Mouse (Mus musculus) embryonic facial prominence, embryonic 14.5 days (tissue): ENCODE measurements around the gene Itga11. TPM values are rescaled to one million over a fixed set of nuclear protein-coding genes. Genes with fewer than 3 reads are reported as not detected.
"Not testable (repeated sequence)": the region's sequence is repeated elsewhere in the genome, so short reads cannot be mapped to it uniquely, and the experiment has no call there.

ENCODE experiments used
- ATAC-seq: fragments of 200-750 bp; cut with Nextera tagmentation; 2 replicates; pipeline ENCODE4 v1.8.0; 2017; ENCODE audit warnings: low read depth, moderate number of reproducible peaks, moderate TSS enrichment
- DNase-seq: peaks from one replicate; pipeline ENCODE4 v3.0.0-alpha.2; 2015; ENCODE audit warnings: low spot score
- H3K27ac ChIP-seq: fragments of 300-500 bp; sonication (generic); replicated peaks from 2 replicates; pipeline ENCODE4 v1.5.1; 2014; ENCODE audit warnings: low read depth, mild to moderate bottlenecking, low read length, moderate library complexity
- H3K27me3 ChIP-seq: fragments of 300-500 bp; sonication (generic); replicated peaks from 2 replicates; pipeline ENCODE4 v1.6.1; 2014; ENCODE audit warnings: low read length; ENCODE audit not compliant: control insufficient read depth, insufficient read depth
- H3K36me3 ChIP-seq: fragments of 300-500 bp; sonication (generic); 2 replicates; pipeline ENCODE4 v1.6.1; 2014; ENCODE audit warnings: low read length, mixed read lengths; ENCODE audit not compliant: control insufficient read depth, insufficient read depth
- H3K4me1 ChIP-seq: fragments of 300-500 bp; sonication (generic); 2 replicates; pipeline ENCODE4 v1.6.1; 2014; ENCODE audit warnings: antibody characterized with exemption, low read length; ENCODE audit not compliant: control insufficient read depth, insufficient read depth
- H3K4me2 ChIP-seq: fragments of 300-500 bp; sonication (generic); 2 replicates; pipeline ENCODE4 v1.6.1; 2014; ENCODE audit warnings: low read depth, mild to moderate bottlenecking, low read length, moderate library complexity, mixed read lengths
- H3K4me3 ChIP-seq: fragments of 300-500 bp; sonication (generic); 2 replicates; pipeline ENCODE4 v1.5.1; 2014; ENCODE audit warnings: low read depth, mild to moderate bottlenecking, low read length
- H3K9ac ChIP-seq: fragments of 300-500 bp; sonication (generic); 2 replicates; pipeline ENCODE4 v1.6.1; 2014; ENCODE audit warnings: low read depth, mild to moderate bottlenecking, low read length, moderate library complexity, mixed read lengths
- H3K9me3 ChIP-seq: fragments of 300-500 bp; sonication (generic); 2 replicates; pipeline ENCODE4 v1.6.1; 2016; ENCODE audit warnings: low read length; ENCODE audit not compliant: control insufficient read depth
- WGBS: fragments of 180-500 bp; shearing (Covaris S2); extraction: QIAGEN DNeasy Blood & Tissue Kit; methylation state at CpG from one replicate; pipeline ENCODE4 v1.1.7; 2014; 5-methylcytosine and 5-hydroxymethylcytosine counted together
- polyA plus RNA-seq: library from polyadenylated mRNA; unstranded; fragments of >200 nt; fragmentation: Nextera tagmentation; extraction: Ambion mirVana; gene quantifications from 2 replicates; pipeline ENCODE4 v1.2.1, GENCODE M21; 2014

The Itga11 gene
- polyA plus RNA-seq, 1 experiment from 2014 or later = 8.1 TPM

- Histone ChIP-seq H3K4me2 (no peak overlapping the region), H3K27ac (no peak overlapping the region), H3K9me3 (no peaks in the 10 kb centered on the region), H3K4me1 (0 out of 2 replicates have a peak, but pooled peaks cover 6% of the 10 kb centered on the region), H3K36me3 (no peaks in the 10 kb centered on the region), H3K9ac (no peak overlapping the region), H3K4me3 (no peak overlapping the region), H3K27me3 (no peaks in the 10 kb centered on the region)
- DNase-seq (peak; percentile 68), ATAC-seq (no peak)
- WGBS = 70% methylated on average over 3 of the region's 3 CpGs
These were observed 104.3 kb downstream of the Itga11 start for GRCm38 (mm10) chr9:62781965-62782364.

- Histone ChIP-seq H3K4me2 (no peak overlapping the region), H3K27ac (no peak overlapping the region), H3K4me1 (0 out of 2 replicates have a peak, but pooled peaks cover 6% of the 10 kb centered on the region), H3K9ac (no peak overlapping the region), H3K9me3 (no peaks in the 10 kb centered on the region), H3K4me3 (no peak overlapping the region), H3K36me3 (no peaks in the 10 kb centered on the region), H3K27me3 (no peaks in the 10 kb centered on the region)
- 0 out of 2 replicates have a peak, but pooled peaks have one; percentile 13 for ATAC-seq
- 40% methylated on average over 14 of the region's 16 CpGs for WGBS
- peak; percentile 59 for DNase-seq
These were observed 105.6 kb downstream of the Itga11 start for GRCm38 (mm10) chr9:62782976-62783781.

GRCm38 (mm10) chr9:62784233-62784632, 106.6 kb downstream of the Itga11 start:
- Histone ChIP-seq H3K4me1 (no peaks in the 10 kb centered on the region), H3K9me3 (no peaks in the 10 kb centered on the region), H3K27ac (no peak overlapping the region), H3K4me2 (no peak overlapping the region), H3K36me3 (no peaks in the 10 kb centered on the region), H3K27me3 (no peaks in the 10 kb centered on the region), H3K9ac (no peak overlapping the region), H3K4me3 (no peak overlapping the region)
- WGBS = 91% methylated on average over 2 of the region's 2 CpGs
- no peak for DNase-seq
- no peak for ATAC-seq

GRCm38 (mm10) chr9:62786721-62787120, 109.1 kb downstream of the Itga11 start:
- Histone ChIP-seq H3K36me3 (no peaks in the 10 kb centered on the region), H3K4me1 (no peaks in the 10 kb centered on the region), H3K9me3 (no peaks in the 10 kb centered on the region), H3K27ac (no peak overlapping the region), H3K4me3 (no peak overlapping the region), H3K9ac (no peak overlapping the region), H3K27me3 (no peaks in the 10 kb centered on the region), H3K4me2 (no peak overlapping the region)
- 73% methylated on average over 5 of the region's 5 CpGs for WGBS
- DNase-seq (no peak), ATAC-seq (no peak)

- Histone ChIP-seq H3K36me3 (peaks cover 6% of the 10 kb centered on the region; the same call in 1 of the 2 replicates), H3K4me1 (no peaks in the 10 kb centered on the region), H3K9me3 (no peaks in the 10 kb centered on the region), H3K27me3 (no peaks in the 10 kb centered on the region), H3K9ac (no peak overlapping the region), H3K4me3 (no peak overlapping the region), H3K4me2 (no peak overlapping the region), H3K27ac (no peak overlapping the region)
- DNase-seq = no peak
- ATAC-seq = no peak
- 90% methylated on average over 12 of the region's 12 CpGs for WGBS
These were observed 112.2 kb downstream of the Itga11 start for GRCm38 (mm10) chr9:62789856-62790255.

- not testable (repeated sequence) for H3K9ac ChIP-seq, DNase-seq, H3K27ac ChIP-seq, H3K4me2 ChIP-seq, H3K9me3 ChIP-seq, ATAC-seq, H3K27me3 ChIP-seq, H3K4me1 ChIP-seq, H3K4me3 ChIP-seq
- peaks cover 38% of the 10 kb centered on the region for H3K36me3 ChIP-seq
- 78% methylated on average over 2 of the region's 2 CpGs for WGBS
These were observed 121.6 kb downstream of the Itga11 start for GRCm38 (mm10) chr9:62799218-62799617.

GRCm38 (mm10) chr9:62810095-62810494, 132.5 kb downstream of the Itga11 start:
- H3K27ac ChIP-seq = no peak overlapping the region
- no peaks in the 10 kb centered on the region for H3K27me3 ChIP-seq
- 20% methylated on average over 8 of the region's 8 CpGs for WGBS
- peak overlapping the region; percentile 94 for H3K9ac ChIP-seq
- H3K4me2 ChIP-seq = peak overlapping the region; percentile 86
- no peaks in the 10 kb centered on the region for H3K36me3 ChIP-seq
- H3K9me3 ChIP-seq = no peaks in the 10 kb centered on the region
- H3K4me3 ChIP-seq = peak overlapping the region; percentile 99
- ATAC-seq (no peak), DNase-seq (no peak)
- H3K4me1 ChIP-seq = peaks cover 12% of the 10 kb centered on the region; the same call in 1 of the 2 replicates

- ATAC-seq (peak; percentile 53), DNase-seq (no peak)
- 1% methylated on average over 43 of the region's 58 CpGs for WGBS
- Histone ChIP-seq H3K4me2 (peak overlapping the region; percentile 86), H3K4me1 (peaks cover 12% of the 10 kb centered on the region; the same call in 1 of the 2 replicates), H3K36me3 (no peaks in the 10 kb centered on the region), H3K27me3 (no peaks in the 10 kb centered on the region), H3K9ac (peak overlapping the region; percentile 94), H3K9me3 (no peaks in the 10 kb centered on the region), H3K27ac (peak overlapping the region; percentile 96), H3K4me3 (peak overlapping the region; percentile 99)
These were observed 133.2 kb downstream of the Itga11 start for GRCm38 (mm10) chr9:62810543-62811515.
